Mouse (Mus musculus) heart, postnatal 36 days (tissue): ENCODE results near the gene Unc50. TPM values are rescaled to one million over a fixed set of nuclear protein-coding genes. Genes with fewer than 3 reads are reported as not detected.
A peak's percentile ranks its signal among the peaks of the same experiment; 100 is the strongest.

Experiments
- DNase-seq, 2 experiments: peaks; one replicate each; pipeline ENCODE4 v3.0.0; 2021 to 2022
- intact Hi-C: fragments of 180-260 bp; cut with DNase I; formaldehyde crosslinking; loops from one replicate; pipeline ENCODE4 v1.15.1; 2025
- total RNA-seq, 2 experiments: library from RNA; stranded (reverse); gene quantifications; 2 replicates each; pipeline ENCODE4 v1.2.3; 2021

The Unc50 gene
- total RNA-seq = 10 to 100 TPM; 29.5 to 30.3 TPM

GRCm38 (mm10) chr1:37429366-37430296 lies at the start of gene Unc50, which contains the start of gene Coa5:
Gene Unc50 (plus strand): TSS chr1:37430139.
Gene Coa5 (minus strand): TSS chr1:37430103.
- DNase-seq = peak; percentile 96
- intact Hi-C loops = loop anchor here (5.0 to 10.0 kb wide), 3 partner anchors 108 to 565 kb away; partner anchors contain the start of genes Eif5b, Tsga10 and Txndc9

- DNase-seq = no peak
- intact Hi-C loops = no loop called here
Observed at GRCm38 (mm10) chr1:37380913-37381312, 49.0 kb upstream of the Unc50 start.

DNA sequence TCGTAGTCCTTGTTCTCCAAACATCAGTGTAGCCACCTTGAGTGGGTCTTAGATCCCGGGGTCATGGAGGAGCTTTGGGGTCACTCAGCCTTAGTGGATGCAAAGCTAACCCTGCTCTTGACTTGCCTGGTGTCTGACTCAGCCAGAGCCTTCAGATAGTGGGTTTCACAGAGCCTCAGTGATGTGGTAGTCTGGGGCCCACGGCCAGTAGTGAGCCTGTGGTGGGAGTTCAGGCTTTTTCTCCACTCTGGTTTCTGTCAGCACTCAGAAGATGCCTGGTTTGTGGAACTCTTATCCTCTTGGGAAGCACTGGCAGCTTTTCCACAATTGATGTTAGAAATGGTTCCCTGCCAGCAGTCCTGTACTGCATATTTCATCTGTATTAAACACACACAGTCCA lies 45.6 kb upstream of the Unc50 start:
- DNase-seq = no peak
- intact Hi-C loops = no loop called here

GRCm38 (mm10) chr1:37386448-37386971 lies 43.4 kb upstream of the Unc50 start:
- DNase-seq = peak in 1 of 2 experiments; percentile 24

DNA sequence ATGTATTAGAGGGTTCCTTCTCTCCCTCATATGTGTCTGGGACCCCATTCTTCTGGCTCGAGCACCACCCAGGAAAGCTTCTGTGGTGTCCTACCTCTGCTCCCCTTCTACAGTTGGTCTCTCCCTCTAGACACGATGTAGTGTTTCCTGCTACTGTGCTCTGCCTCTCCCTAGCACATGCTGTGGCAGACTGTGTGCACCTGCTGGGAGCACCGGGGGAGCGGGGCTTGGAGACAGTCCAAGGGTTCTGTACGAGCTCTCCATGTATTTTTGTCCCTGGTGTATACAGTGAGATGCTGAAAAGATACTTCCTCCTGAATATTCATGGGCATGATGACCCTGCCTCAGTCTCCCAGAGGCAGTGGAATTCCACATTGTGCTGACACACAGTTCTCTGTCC lies 36.8 kb upstream of the Unc50 start:
- DNase-seq = no peak
- intact Hi-C loops = no loop called here

More at GRCm38 (mm10) chr1:37386448-37386971, 43.4 kb upstream of the Unc50 start:
- intact Hi-C loops = no loop called here

DNA sequence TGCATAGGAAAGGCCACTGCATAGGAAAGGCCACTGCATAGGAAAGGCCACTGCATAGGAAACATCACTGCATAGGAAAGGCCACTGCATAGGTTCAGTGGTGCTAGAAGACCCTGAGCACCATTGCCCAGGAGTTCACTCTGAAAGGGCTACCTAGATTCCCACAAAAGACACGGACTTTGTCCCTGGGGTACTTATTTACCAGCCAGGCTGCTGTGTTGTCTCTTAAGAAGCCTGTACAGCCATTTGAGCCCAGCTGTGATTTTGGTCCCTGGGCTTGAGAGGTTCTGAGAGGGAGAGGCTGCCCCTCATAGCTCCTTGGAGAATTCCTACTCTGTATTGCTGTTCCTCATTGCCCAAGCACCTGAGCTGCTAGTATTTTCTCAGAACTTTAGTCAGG lies 33.5 kb upstream of the Unc50 start:
- no peak for DNase-seq
- intact Hi-C loops = no loop called here

DNA sequence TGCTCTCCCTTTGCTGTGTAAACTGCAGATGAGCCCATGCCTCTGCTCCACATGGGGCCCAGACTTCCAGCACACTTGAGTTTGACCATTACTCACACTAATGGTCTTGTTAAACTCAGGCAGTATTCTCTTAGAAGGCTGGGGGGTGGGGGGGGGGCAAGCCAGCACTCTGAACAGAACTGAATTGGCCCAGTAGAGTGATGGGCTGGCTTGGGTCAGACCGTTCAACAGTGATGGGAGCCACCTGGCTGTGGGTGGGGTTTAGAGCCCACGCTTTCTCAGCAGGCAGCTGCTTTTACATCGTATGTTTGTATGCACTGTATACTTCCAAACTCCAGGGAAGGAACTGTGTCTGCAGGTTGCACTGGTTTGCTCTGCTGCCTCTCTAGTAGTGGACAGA lies 31.0 kb upstream of the Unc50 start:
- DNase-seq = no peak

GRCm38 (mm10) chr1:37399734-37400133 lies 30.2 kb upstream of the Unc50 start:
- intact Hi-C loops = loop anchor here (5.0 kb wide), 2 partner anchors 617 to 662 kb away; no protein-coding TSS in a partner anchor
- DNase-seq = no peak

More for the DNA sequence above, 31.0 kb upstream of the Unc50 start:
- intact Hi-C loops = no loop called here

DNA sequence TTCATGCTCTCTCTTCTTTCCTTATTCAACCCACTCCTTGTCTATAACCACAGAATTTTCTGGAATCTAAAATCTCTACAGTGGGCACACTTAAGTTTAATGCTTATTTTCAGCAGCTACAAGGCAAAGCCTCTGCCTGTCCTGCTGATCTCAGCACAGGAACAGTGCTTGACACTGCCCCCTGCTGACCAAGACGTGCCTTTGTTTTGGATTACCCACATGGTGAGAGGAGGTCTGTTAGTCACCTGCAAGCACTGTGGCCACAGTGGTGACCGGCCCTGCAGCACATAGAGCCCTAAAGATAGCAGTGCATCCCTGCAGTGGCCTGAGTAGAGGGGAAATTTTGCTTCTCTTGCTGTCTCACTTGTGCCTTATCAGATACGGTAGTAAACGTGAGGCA lies 28.3 kb upstream of the Unc50 start:
- peak; percentile 55 to 65 for DNase-seq
- intact Hi-C loops = loop anchor here (1.0 to 5.0 kb wide), 3 partner anchors 129 to 664 kb away; no protein-coding TSS in a partner anchor

DNA sequence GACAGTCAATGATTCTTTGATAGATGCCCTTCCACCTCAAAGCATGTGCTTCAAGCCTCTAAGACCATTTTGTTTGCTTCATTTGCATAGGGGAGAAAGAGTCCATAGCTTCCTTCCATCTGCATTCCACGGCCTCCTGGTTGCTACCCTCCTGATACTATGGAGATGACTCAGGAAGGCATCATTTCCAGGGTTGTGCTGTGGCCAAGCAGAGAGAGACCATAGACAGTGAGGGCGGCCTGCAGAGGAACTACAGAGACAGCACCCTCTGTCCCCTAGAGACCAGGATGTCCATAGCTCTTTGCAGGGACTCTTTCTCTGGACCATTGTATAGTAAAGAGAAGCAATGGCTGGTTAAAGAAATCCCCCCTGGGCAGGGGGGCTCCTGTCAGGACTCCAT lies 24.8 kb upstream of the Unc50 start:
- no peak for DNase-seq
- intact Hi-C loops = no loop called here

DNA sequence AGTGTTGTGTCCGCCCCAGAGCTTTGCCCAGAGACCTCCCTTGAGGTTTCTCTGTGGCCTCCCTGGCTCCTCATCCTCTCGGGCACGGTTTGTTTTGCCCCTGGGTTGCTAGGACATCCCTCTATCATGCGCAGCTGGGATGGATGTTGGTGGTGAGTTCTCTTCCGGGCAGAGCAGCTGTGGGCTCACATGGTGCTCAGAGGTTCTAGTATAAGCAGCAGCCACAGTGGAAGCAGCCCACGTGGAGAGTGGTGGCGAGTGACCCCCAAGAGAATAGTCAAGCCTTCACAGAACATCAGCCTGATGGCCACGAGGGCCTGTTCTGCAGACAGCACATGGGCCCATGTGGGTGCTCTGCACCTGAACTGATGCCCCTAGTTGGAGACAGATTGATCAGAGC lies 22.7 kb upstream of the Unc50 start:
- intact Hi-C loops = no loop called here
- DNase-seq = no peak

GRCm38 (mm10) chr1:37408059-37408458 lies 21.9 kb upstream of the Unc50 start:
- DNase-seq = no peak
- intact Hi-C loops = no loop called here

- no peak for DNase-seq
- intact Hi-C loops = no loop called here
Observed at GRCm38 (mm10) chr1:37408678-37409077, 21.3 kb upstream of the Unc50 start.

DNA sequence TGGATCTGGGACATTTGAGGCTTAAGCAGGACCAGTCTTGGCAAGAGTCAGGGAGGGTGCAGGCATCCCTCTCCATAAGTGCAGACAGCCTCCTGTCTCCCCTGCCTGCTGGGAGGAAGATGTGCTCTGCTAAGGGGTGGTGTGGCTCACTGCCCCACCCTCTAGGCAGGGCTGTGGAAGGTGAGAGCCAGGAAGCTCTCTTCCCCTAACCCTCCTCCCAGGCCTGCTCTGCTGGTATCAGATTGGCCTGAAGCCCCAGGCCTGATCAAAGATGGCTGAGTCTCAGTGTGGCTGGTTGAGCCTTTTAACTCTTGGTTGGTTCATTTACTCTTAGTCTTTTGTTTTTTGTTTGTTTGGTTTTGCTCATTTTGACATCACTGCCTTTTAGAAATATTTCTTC lies 20.3 kb upstream of the Unc50 start:
- intact Hi-C loops = no loop called here
- DNase-seq = no peak

- intact Hi-C loops = no loop called here
- DNase-seq = no peak
Observed at GRCm38 (mm10) chr1:37415394-37415793, 14.5 kb upstream of the Unc50 start.

DNA sequence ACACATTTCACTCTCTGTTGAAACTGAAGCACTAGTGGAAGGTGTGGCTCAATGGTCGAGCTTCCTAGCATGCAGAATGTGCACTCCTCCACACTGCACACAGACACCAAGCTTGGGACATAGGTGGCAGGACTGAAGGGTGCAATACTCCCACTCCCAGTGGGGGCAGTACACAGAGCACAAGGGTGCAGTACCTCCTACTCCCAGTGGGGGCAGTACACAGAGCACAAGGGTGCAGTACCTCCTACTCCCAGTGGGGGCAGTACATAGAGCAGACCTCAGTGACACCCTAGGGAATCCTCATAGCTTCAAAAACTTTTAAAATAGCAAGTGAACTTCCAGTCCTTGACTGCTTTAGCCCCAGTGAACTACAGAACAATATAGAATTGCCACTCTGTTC lies 10.5 kb upstream of the Unc50 start:
- intact Hi-C loops = no loop called here
- peak; percentile 58 for DNase-seq

GRCm38 (mm10) chr1:37427144-37427875 lies 2.6 kb upstream of the Unc50 start:
- no peak for DNase-seq
- intact Hi-C loops = loop anchor here (10.0 kb wide), 1 partner anchor 567 kb away; the partner anchor contains the start of genes Eif5b and Txndc9

GRCm38 (mm10) chr1:37428911-37429310 lies 1.0 kb upstream of the Unc50 start:
- no peak for DNase-seq
- intact Hi-C loops = loop anchor here (10.0 kb wide), 1 partner anchor 566 kb away; the partner anchor contains the start of genes Eif5b and Txndc9

- intact Hi-C loops = loop anchor here (5.0 to 10.0 kb wide), 2 partner anchors 107 to 434 kb away; partner anchors contain the start of gene Tsga10
- DNase-seq = no peak
Observed at GRCm38 (mm10) chr1:37430297-37430840, 430 bp downstream of the Unc50 start.

- DNase-seq = no peak
- intact Hi-C loops = loop anchor here (10.0 kb wide), 1 partner anchor 428 kb away; the partner anchor contains the start of gene Tsga10
Observed at GRCm38 (mm10) chr1:37436419-37436818, 6.5 kb downstream of the Unc50 start.
